Mouse (Mus musculus) forebrain, embryonic 12.5 days (tissue): ENCODE measurements at regions not wholly inside any gene's neighbourhood (a gene's known extent, or its start where the extent isn't known, plus 50 kb on each side); places are given as distances from the start of the nearest gene placed in this dataset.

Experiments
- ATAC-seq: fragments of 200-750 bp; cut with Nextera tagmentation; 2 replicates; pipeline ENCODE4 v1.8.0; 2017; ENCODE audit warnings: moderate TSS enrichment; ENCODE audit not compliant: low FRiP score
- H3K27ac ChIP-seq: fragments of 300-500 bp; sonication (generic); 2 replicates; pipeline ENCODE4 v1.5.1; 2016; ENCODE audit warnings: mild to moderate bottlenecking
- H3K27me3 ChIP-seq: fragments of 300-500 bp; sonication (generic); 2 replicates; pipeline ENCODE4 v1.6.1; 2016; ENCODE audit warnings: mild to moderate bottlenecking
- H3K36me3 ChIP-seq: fragments of 300-500 bp; sonication (generic); replicated peaks from 2 replicates; pipeline ENCODE4 v1.6.1; 2016; ENCODE audit warnings: mild to moderate bottlenecking
- H3K4me1 ChIP-seq: fragments of 300-500 bp; sonication (generic); 2 replicates; pipeline ENCODE4 v1.6.1; 2016
- H3K4me2 ChIP-seq: fragments of 300-500 bp; sonication (generic); 2 replicates; pipeline ENCODE4 v1.6.1; 2016; ENCODE audit warnings: mild to moderate bottlenecking, moderate library complexity
- H3K4me3 ChIP-seq: fragments of 300-500 bp; sonication (generic); replicated peaks from 2 replicates; pipeline ENCODE4 v1.5.1; 2016; ENCODE audit warnings: mild to moderate bottlenecking
- H3K9ac ChIP-seq: fragments of 300-500 bp; sonication (generic); 2 replicates; pipeline ENCODE4 v1.6.1; 2016; ENCODE audit warnings: mild to moderate bottlenecking
- H3K9me3 ChIP-seq: fragments of 300-500 bp; sonication (generic); 2 replicates; pipeline ENCODE4 v1.6.1; 2016
- WGBS: fragments of 180-500 bp; shearing (Covaris S2); methylation state at CpG from one replicate; pipeline ENCODE4 v1.1.7; 2016; 5-methylcytosine and 5-hydroxymethylcytosine counted together

GRCm38 (mm10) chr15:52599511-52599910 is 1285.2 kb upstream of the Gm7489 start:
- H3K4me2 ChIP-seq = no peak overlapping the region
- H3K9ac ChIP-seq = no peak overlapping the region
- no peaks in the 10 kb centered on the region for H3K9me3 ChIP-seq
- H3K27me3 ChIP-seq = no peaks in the 10 kb centered on the region
- ATAC-seq = no peak
- H3K36me3 ChIP-seq = no peaks in the 10 kb centered on the region
- H3K27ac ChIP-seq = no peak overlapping the region
- H3K4me1 ChIP-seq = no peaks in the 10 kb centered on the region
- H3K4me3 ChIP-seq = no peak overlapping the region

GRCm38 (mm10) chr15:52599957-52600356 is 1284.7 kb upstream of the Gm7489 start:
- H3K9me3 ChIP-seq = no peaks in the 10 kb centered on the region
- no peak overlapping the region for H3K9ac ChIP-seq
- 59% methylated on average over 2 of the region's 2 CpGs for WGBS
- no peak overlapping the region for H3K27ac ChIP-seq
- no peaks in the 10 kb centered on the region for H3K4me1 ChIP-seq
- H3K4me2 ChIP-seq = no peak overlapping the region
- no peak overlapping the region for H3K4me3 ChIP-seq
- no peaks in the 10 kb centered on the region for H3K27me3 ChIP-seq
- H3K36me3 ChIP-seq = no peaks in the 10 kb centered on the region
- ATAC-seq = no peak

GRCm38 (mm10) chr15:52639790-52640189 is 1244.9 kb upstream of the Gm7489 start:
- Histone ChIP-seq H3K4me1 (no peaks in the 10 kb centered on the region), H3K36me3 (no peaks in the 10 kb centered on the region), H3K4me2 (no peak overlapping the region), H3K9ac (no peak overlapping the region), H3K27me3 (no peaks in the 10 kb centered on the region), H3K27ac (no peak overlapping the region), H3K4me3 (no peak overlapping the region), H3K9me3 (no peaks in the 10 kb centered on the region)
- ATAC-seq = no peak
- WGBS = 90% methylated on average over 3 of the region's 3 CpGs

GRCm38 (mm10) chr15:52645961-52646360 is 1238.7 kb upstream of the Gm7489 start:
- Histone ChIP-seq H3K4me3 (no peak overlapping the region), H3K4me2 (no peak overlapping the region), H3K9ac (no peak overlapping the region), H3K36me3 (no peaks in the 10 kb centered on the region), H3K27me3 (no peaks in the 10 kb centered on the region), H3K27ac (no peak overlapping the region), H3K4me1 (no peaks in the 10 kb centered on the region), H3K9me3 (no peaks in the 10 kb centered on the region)
- 84% methylated on average over 2 of the region's 2 CpGs for WGBS
- ATAC-seq = no peak

- no peak for ATAC-seq
- H3K9me3 ChIP-seq = no peaks in the 10 kb centered on the region
- H3K27ac ChIP-seq = no peak overlapping the region
- no peak overlapping the region for H3K9ac ChIP-seq
- H3K4me1 ChIP-seq = no peaks in the 10 kb centered on the region
- H3K36me3 ChIP-seq = no peaks in the 10 kb centered on the region
- H3K4me2 ChIP-seq = no peak overlapping the region
- H3K4me3 ChIP-seq = no peak overlapping the region
- no peaks in the 10 kb centered on the region for H3K27me3 ChIP-seq
Measured at GRCm38 (mm10) chr15:52657916-52658315, 1226.8 kb upstream of the Gm7489 start.
